Mouse (Mus musculus): ENCODE results near the gene Tspan11. TPM values are rescaled to one million over a fixed set of nuclear protein-coding genes. Genes with fewer than 3 reads are reported as not detected.

Gene Tspan11
- polyA plus RNA-seq, 1 experiment from 2014 or later, result 11.7 TPM

DNA sequence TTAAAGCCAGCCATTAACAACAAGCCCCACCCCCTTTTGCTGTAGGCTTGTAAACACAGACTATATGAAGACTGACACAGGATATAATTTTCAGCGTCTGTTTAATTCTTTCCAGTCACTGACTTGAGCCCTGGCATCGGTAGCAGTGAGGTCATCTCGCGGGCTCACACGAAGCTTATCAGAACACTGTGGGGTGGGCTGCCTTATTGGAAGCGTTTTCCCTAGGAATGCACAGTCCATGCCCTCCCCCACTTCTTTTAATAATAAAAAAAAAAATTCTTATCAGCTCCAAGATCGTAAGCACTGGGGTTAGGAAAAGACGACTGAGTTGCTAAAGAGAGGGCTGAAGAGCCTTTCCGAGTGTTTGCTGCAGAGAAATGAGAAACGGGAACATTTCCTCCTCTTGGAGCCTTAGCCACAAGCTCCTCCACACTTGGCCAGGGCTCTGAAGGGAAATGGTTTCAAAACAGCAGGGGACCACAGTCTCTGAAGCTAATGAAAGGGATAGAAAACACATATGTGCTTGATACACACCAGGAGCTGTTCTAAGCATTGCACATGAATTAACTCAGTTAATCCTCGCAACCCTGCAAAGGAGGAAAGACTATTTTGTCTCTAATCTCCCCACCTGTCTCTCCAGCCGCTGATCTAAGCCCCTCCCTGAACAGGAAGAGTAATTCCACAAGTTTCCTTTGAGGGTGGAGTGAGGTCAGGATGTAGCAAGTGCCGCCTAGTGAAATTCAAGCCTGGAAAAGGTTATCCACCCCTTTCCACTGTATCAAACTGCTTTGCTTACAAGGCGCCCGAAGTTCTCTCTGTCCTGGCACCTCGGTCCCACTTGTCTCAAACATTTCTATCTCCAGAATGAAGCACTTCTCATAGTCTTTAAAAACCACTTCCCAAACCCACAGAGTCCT, 33.4 kb upstream of the Tspan11 start:
- no peaks in the 10 kb centered on the region for H3K9me3 ChIP-seq (ENCODE audit: control insufficient read depth, low read length)
- no peaks in the 10 kb centered on the region for H3K36me3 ChIP-seq (ENCODE audit: control insufficient read depth, insufficient read depth, low read length)
- H3K4me3 ChIP-seq (ENCODE audit: low read depth, low read length), result no peak overlapping the region
- no peaks in the 10 kb centered on the region for H3K4me1 ChIP-seq (ENCODE audit: control insufficient read depth, insufficient read depth, low read length)
- H3K27me3 ChIP-seq (ENCODE audit: control insufficient read depth, insufficient read depth, low read length), result no peaks in the 10 kb centered on the region
- no peak overlapping the region for H3K4me2 ChIP-seq (ENCODE audit: low read depth)
- no peak for ATAC-seq (ENCODE audit: insufficient read depth, low FRiP score, low TSS enrichment)
- no peak overlapping the region for H3K9ac ChIP-seq (ENCODE audit: low read length)
- H3K27ac ChIP-seq (ENCODE audit: low read depth, low read length), result no peak overlapping the region
- DNase-seq (ENCODE audit: low spot score), result no peak
- 55% methylated on average over 16 of the region's 16 CpGs for WGBS

DNA sequence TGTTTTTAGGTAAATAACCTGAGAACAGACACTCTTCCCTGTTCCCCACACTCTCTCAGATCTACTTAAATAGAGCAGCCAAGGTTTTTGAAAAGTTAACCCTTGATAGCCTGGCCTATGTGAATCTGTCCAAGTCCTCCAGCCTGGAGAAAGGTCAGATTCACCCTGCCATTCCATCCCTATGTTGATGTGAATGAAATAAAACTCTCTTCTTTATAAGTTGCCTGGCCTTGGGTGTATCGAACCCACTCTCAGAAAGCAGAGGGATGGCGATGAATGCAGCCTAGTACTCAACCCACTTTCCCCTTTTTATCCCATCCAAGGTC, 32.7 kb upstream of the Tspan11 start:
- DNase-seq (ENCODE audit: low spot score) (no peak), ATAC-seq (ENCODE audit: insufficient read depth, low FRiP score, low TSS enrichment) (no peak)
- H3K9ac ChIP-seq (ENCODE audit: low read length), result no peak overlapping the region
- no peak overlapping the region for H3K4me2 ChIP-seq (ENCODE audit: low read depth)
- H3K36me3 ChIP-seq (ENCODE audit: control insufficient read depth, insufficient read depth, low read length), result no peaks in the 10 kb centered on the region
- no peak overlapping the region for H3K27ac ChIP-seq (ENCODE audit: low read depth, low read length)
- H3K4me3 ChIP-seq (ENCODE audit: low read depth, low read length), result no peak overlapping the region
- 98% methylated on average over 2 of the region's 2 CpGs for WGBS
- no peaks in the 10 kb centered on the region for H3K9me3 ChIP-seq (ENCODE audit: control insufficient read depth, low read length)
- no peaks in the 10 kb centered on the region for H3K27me3 ChIP-seq (ENCODE audit: control insufficient read depth, insufficient read depth, low read length)
- no peaks in the 10 kb centered on the region for H3K4me1 ChIP-seq (ENCODE audit: control insufficient read depth, insufficient read depth, low read length)

DNA sequence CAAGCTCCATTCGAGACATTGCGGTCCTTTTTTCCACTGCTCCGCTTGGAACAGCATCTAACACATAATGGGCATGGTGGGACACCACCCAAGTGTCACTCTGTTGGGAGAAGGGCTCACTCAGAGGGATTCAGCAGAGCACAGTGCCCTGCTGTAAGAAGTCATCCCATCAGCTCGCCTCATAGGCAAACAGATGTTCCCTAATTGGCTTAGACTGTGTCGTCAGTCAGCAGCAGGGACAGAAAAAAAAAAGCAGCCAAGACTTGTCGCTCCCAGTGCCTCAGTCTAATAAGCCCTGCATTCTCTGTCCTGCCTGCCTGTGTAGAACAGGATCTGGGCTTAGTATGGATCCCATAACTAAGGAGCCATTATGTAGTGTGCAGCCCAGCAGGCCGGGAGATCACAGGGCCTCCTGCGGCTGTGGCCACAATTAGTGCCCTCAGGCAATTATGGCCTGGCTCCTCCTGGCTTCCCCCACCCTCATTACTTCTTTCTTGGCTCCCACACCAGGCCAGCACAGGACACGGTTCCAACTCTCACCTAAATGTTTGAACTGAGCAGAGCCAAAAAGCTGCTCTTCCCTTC, 31.6 kb upstream of the Tspan11 start:
- Histone ChIP-seq H3K27ac (ENCODE audit: low read depth, low read length) (0 out of 2 replicates have a peak overlapping the region, but pooled peaks have one; percentile 14), H3K36me3 (ENCODE audit: control insufficient read depth, insufficient read depth, low read length) (no peaks in the 10 kb centered on the region), H3K4me1 (ENCODE audit: control insufficient read depth, insufficient read depth, low read length) (no peaks in the 10 kb centered on the region), H3K4me2 (ENCODE audit: low read depth) (no peak overlapping the region), H3K9me3 (ENCODE audit: control insufficient read depth, low read length) (no peaks in the 10 kb centered on the region), H3K9ac (ENCODE audit: low read length) (no peak overlapping the region), H3K4me3 (ENCODE audit: low read depth, low read length) (no peak overlapping the region), H3K27me3 (ENCODE audit: control insufficient read depth, insufficient read depth, low read length) (no peaks in the 10 kb centered on the region)
- ATAC-seq (ENCODE audit: insufficient read depth, low FRiP score, low TSS enrichment) (no peak), DNase-seq (ENCODE audit: low spot score) (no peak)
- WGBS, result 35% methylated on average over 9 of the region's 9 CpGs

DNA sequence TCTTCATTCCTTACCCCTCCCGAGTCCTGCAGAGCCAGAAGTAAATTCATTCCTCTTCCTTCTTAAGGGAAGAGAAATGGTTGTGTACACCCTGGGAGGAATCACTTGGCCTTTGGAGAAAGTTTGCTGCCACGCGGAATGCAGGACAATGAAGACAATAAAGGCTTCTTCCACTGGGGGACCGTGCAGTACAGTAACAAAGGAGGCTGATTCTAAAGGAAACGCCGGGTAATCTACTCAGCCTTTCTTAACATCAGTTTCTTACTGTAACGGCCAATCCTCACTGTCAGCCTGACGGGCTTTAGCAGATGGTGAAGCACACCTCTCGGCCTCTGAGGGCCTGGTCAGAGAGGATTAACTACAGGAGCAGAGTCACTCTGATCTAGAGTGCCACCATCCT, 25.4 kb upstream of the Tspan11 start:
- H3K27me3 ChIP-seq (ENCODE audit: control insufficient read depth, insufficient read depth, low read length), result no peaks in the 10 kb centered on the region
- no peak for DNase-seq (ENCODE audit: low spot score)
- H3K4me3 ChIP-seq (ENCODE audit: low read depth, low read length), result no peak overlapping the region
- no peak overlapping the region for H3K27ac ChIP-seq (ENCODE audit: low read depth, low read length)
- H3K36me3 ChIP-seq (ENCODE audit: control insufficient read depth, insufficient read depth, low read length), result no peaks in the 10 kb centered on the region
- ATAC-seq (ENCODE audit: insufficient read depth, low FRiP score, low TSS enrichment), result no peak
- H3K4me1 ChIP-seq (ENCODE audit: control insufficient read depth, insufficient read depth, low read length), result no peaks in the 10 kb centered on the region
- WGBS, result 55% methylated on average over 9 of the region's 9 CpGs
- H3K9ac ChIP-seq (ENCODE audit: low read length), result no peak overlapping the region
- H3K9me3 ChIP-seq (ENCODE audit: control insufficient read depth, low read length), result no peaks in the 10 kb centered on the region
- no peak overlapping the region for H3K4me2 ChIP-seq (ENCODE audit: low read depth)

DNA sequence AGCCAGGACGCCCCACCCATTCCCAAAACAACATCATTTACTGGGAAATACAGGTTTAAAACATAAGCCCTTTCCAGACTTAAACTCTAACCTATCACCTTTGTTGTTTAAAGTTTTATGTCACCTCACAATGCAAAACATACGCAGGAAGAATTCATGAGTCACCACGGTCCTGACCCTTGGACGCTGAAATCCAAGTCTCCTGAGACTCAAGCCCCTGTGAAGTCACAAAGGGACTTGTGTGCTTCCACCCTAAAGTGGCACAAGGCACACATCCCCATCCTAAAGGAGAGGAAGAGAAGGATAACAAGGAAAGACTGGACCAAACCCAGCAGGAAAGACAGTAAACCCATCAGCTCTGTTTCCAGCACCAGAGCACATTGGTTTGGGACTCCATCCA, 22.0 kb upstream of the Tspan11 start:
- DNase-seq (ENCODE audit: low spot score), result no peak

DNA sequence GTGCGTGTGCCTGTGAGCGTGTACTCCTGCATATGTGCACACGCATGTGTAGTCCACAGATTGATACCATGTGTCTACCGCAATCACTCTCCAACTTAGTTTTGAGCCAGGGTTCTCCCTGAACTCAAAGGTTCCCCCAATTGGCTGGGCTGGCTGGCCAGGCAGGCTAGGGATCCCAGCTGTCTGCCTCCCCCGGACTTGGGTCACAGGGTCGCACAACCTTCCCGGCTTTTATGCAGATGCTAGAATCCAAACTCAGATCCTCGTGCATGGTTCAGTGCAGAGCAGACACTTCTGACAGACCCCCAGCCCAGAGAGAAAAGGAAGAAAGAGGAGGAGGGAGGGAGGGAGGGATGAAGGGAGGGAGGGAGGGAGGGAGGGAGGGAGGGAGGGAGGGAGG, 18.8 kb upstream of the Tspan11 start:
- WGBS, result 55% methylated on average over 8 of the region's 8 CpGs
- H3K4me1 ChIP-seq (ENCODE audit: control insufficient read depth, insufficient read depth, low read length), result no peaks in the 10 kb centered on the region
- H3K9me3 ChIP-seq (ENCODE audit: control insufficient read depth, low read length), result no peaks in the 10 kb centered on the region
- H3K27me3 ChIP-seq (ENCODE audit: control insufficient read depth, insufficient read depth, low read length), result no peaks in the 10 kb centered on the region
- no peak overlapping the region for H3K4me2 ChIP-seq (ENCODE audit: low read depth)
- no peak overlapping the region for H3K9ac ChIP-seq (ENCODE audit: low read length)
- no peak overlapping the region for H3K4me3 ChIP-seq (ENCODE audit: low read depth, low read length)
- ATAC-seq (ENCODE audit: insufficient read depth, low FRiP score, low TSS enrichment) (no peak), DNase-seq (ENCODE audit: low spot score) (no peak)
- no peak overlapping the region for H3K27ac ChIP-seq (ENCODE audit: low read depth, low read length)
- no peaks in the 10 kb centered on the region for H3K36me3 ChIP-seq (ENCODE audit: control insufficient read depth, insufficient read depth, low read length)

More for the DNA sequence above, 22.0 kb upstream of the Tspan11 start:
- ATAC-seq (ENCODE audit: insufficient read depth, low FRiP score, low TSS enrichment), result no peak
- WGBS, result 82% methylated on average over 4 of the region's 4 CpGs
- H3K4me3 ChIP-seq (ENCODE audit: low read depth, low read length), result no peak overlapping the region
- no peaks in the 10 kb centered on the region for H3K9me3 ChIP-seq (ENCODE audit: control insufficient read depth, low read length)
- H3K9ac ChIP-seq (ENCODE audit: low read length), result no peak overlapping the region
- no peak overlapping the region for H3K27ac ChIP-seq (ENCODE audit: low read depth, low read length)
- H3K36me3 ChIP-seq (ENCODE audit: control insufficient read depth, insufficient read depth, low read length), result no peaks in the 10 kb centered on the region
- H3K4me1 ChIP-seq (ENCODE audit: control insufficient read depth, insufficient read depth, low read length), result no peaks in the 10 kb centered on the region
- H3K4me2 ChIP-seq (ENCODE audit: low read depth), result no peak overlapping the region
- H3K27me3 ChIP-seq (ENCODE audit: control insufficient read depth, insufficient read depth, low read length), result no peaks in the 10 kb centered on the region

DNA sequence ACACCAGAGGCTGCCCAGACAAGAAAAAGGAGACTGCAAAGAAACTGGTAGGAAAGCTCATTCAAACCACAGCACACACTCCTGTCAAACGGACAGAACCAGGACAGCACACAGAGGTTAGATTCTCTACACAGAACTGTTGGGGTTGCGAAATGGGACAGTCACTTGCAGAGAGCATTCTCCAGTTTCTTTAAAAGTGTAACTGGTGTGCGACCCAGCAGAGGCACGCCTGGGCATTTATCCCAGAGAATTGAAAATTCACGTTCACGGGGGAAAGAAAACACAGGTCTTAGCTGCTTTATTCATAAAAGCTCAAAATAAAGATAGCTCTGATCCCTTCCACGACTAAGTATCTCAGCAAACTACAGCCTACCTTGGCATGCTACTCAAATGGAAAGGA, 18.3 kb upstream of the Tspan11 start:
- no peaks in the 10 kb centered on the region for H3K36me3 ChIP-seq (ENCODE audit: control insufficient read depth, insufficient read depth, low read length)
- no peak overlapping the region for H3K4me2 ChIP-seq (ENCODE audit: low read depth)
- DNase-seq (ENCODE audit: low spot score) (no peak), ATAC-seq (ENCODE audit: insufficient read depth, low FRiP score, low TSS enrichment) (no peak)
- WGBS, result 91% methylated on average over 7 of the region's 7 CpGs
- no peaks in the 10 kb centered on the region for H3K27me3 ChIP-seq (ENCODE audit: control insufficient read depth, insufficient read depth, low read length)
- H3K4me3 ChIP-seq (ENCODE audit: low read depth, low read length), result no peak overlapping the region
- no peaks in the 10 kb centered on the region for H3K9me3 ChIP-seq (ENCODE audit: control insufficient read depth, low read length)
- no peak overlapping the region for H3K9ac ChIP-seq (ENCODE audit: low read length)
- H3K27ac ChIP-seq (ENCODE audit: low read depth, low read length), result no peak overlapping the region
- no peaks in the 10 kb centered on the region for H3K4me1 ChIP-seq (ENCODE audit: control insufficient read depth, insufficient read depth, low read length)

DNA sequence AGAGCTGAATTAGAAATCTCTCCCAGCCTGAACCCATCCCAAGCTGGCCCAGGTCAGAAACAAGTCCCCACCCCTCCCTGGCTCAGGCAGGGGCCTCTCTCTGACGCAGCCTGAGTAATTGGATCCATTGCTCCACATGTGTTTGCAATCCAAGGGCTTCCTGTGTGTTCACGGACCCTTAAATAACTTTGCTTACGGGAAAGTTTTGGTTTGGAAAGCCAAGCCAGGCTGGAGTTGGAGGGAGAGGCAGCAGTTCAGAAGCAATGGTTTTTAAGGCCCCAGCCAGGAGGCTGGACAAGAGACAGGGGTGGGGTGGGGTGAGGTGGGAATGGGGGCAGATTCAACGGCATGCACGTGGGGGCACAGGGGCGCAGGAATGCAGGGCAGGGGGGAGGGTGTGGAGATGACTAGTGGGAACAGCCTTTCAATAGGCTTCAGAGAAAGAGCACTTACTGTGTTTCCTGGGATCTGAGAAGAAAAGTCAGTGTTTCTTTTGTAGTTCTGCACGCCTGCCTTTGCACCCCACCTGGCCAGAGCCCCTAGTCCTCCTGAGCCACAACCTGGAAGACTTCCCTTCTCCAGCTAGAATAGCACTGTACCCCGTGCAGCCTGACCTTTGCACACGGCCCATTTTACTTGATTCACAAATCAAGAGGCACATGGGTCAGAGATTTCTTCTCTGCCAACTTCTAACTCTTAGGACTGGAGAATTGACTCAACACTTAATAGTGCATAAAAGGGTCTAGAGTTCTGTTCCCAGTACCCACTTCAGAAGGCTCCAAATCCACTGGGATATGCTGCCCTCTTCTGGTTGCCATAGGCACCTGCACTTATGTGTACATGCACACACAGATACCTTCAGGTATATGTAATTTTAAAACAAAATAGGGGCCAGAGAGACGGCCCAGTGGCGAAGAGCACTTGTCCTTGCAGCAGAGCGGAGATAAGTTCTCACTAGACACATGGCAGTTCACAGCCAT, 16.8 kb upstream of the Tspan11 start:
- H3K27ac ChIP-seq (ENCODE audit: low read depth, low read length), result 0 out of 2 replicates have a peak overlapping the region, but pooled peaks have one; percentile 35
- ATAC-seq (ENCODE audit: insufficient read depth, low FRiP score, low TSS enrichment) (no peak), DNase-seq (ENCODE audit: low spot score) (peak; percentile 53)
- 58% methylated on average over 12 of the region's 12 CpGs for WGBS
- H3K9me3 ChIP-seq (ENCODE audit: control insufficient read depth, low read length), result no peaks in the 10 kb centered on the region
- H3K36me3 ChIP-seq (ENCODE audit: control insufficient read depth, insufficient read depth, low read length), result no peaks in the 10 kb centered on the region
- H3K4me1 ChIP-seq (ENCODE audit: control insufficient read depth, insufficient read depth, low read length), result no peaks in the 10 kb centered on the region
- no peaks in the 10 kb centered on the region for H3K27me3 ChIP-seq (ENCODE audit: control insufficient read depth, insufficient read depth, low read length)
- no peak overlapping the region for H3K4me2 ChIP-seq (ENCODE audit: low read depth)
- H3K4me3 ChIP-seq (ENCODE audit: low read depth, low read length), result no peak overlapping the region
- no peak overlapping the region for H3K9ac ChIP-seq (ENCODE audit: low read length)

Measured in neural tube, embryonic 11.5 days (tissue).